Mouse (Mus musculus): ENCODE measurements at regions not wholly inside any gene's neighbourhood (a gene's known extent, or its start where the extent isn't known, plus 50 kb on each side); places are given as distances from the start of the nearest gene placed in this dataset.

- TF ChIP-seq CTCF (conservative IDR thresholded peaks at IDR 0.05; ENCODE audit: low read length) = no peak
- TF ChIP-seq NANOG (IDR thresholded peaks at IDR 0.05; ENCODE audit: borderline replicate concordance, low read length) = no peak
- TF ChIP-seq POU5F1 (IDR thresholded peaks at IDR 0.05; ENCODE audit: borderline replicate concordance, low read length) = no peak
Observed at GRCm38 (mm10) chr17:61890631-61891030, 990.5 kb downstream of the Efna5 start.
